10 mouse cellular contexts compared by ENCODE assay signal in genomic region chr5:34119121-34119856, GRCm38 (mm10). TPM values are rescaled to one million over a fixed set of nuclear protein-coding genes. Genes with fewer than 3 reads are reported as not detected.
DNase-seq lines count a peak whose midpoint lies in the region; ATAC-seq lines count a peak whose summit lies in the region.
"Had no signal": no experiment of that assay in that cellular context is flagged by ENCODE, and none has a peak within 500 bp of the region (broad histone marks: within the 10 kb centered on the region; RNA-seq: fewer than 3 reads in every experiment).

No protein-coding gene starts in this region.

- DNase-seq in cerebellum, adult 11 months = peak; percentile 36
- no peak for DNase-seq in cerebellum, postnatal 4 days (ENCODE audit: low spot score in 2 of 2)
- peak; percentile 11 for DNase-seq in 416B (ENCODE audit: low read depth)
- DNase-seq in cerebellum, postnatal 14 days = peak; percentile 85 to 87
- peak; percentile 5 to 26 for DNase-seq in left cerebral cortex, postnatal 14 days (ENCODE audit: low spot score in 2 of 2)
- no peak for DNase-seq in urinary bladder, postnatal 25 days (ENCODE audit: low spot score)
- no peak for DNase-seq in urinary bladder, postnatal 14 days (ENCODE audit: low spot score)

- intact Hi-C loops in left cerebral cortex, postnatal 14 days (cut with DNase I) = no loop called here

- no peaks in the 10 kb centered on the region for H3K36me3 ChIP-seq in forebrain, embryonic 15.5 days
- H3K36me3 ChIP-seq: kidney, embryonic 15.5 days; liver, embryonic 15.5 days had no signal

- H3K4me1 ChIP-seq in forebrain, embryonic 15.5 days = no peaks in the 10 kb centered on the region
- H3K4me1 ChIP-seq: kidney, embryonic 15.5 days; liver, embryonic 15.5 days had no signal

- WGBS in forebrain, embryonic 15.5 days = 80% methylated on average over 3 of the region's 3 CpGs

- ATAC-seq in forebrain, embryonic 15.5 days (replicated peaks) = no peak

- H3K4me2 ChIP-seq in forebrain, embryonic 15.5 days (replicated peaks) = no peak overlapping the region
- H3K4me2 ChIP-seq: kidney, embryonic 15.5 days; liver, embryonic 15.5 days had no signal

- no peak overlapping the region for H3K4me3 ChIP-seq in forebrain, embryonic 15.5 days
- H3K4me3 ChIP-seq: kidney, embryonic 15.5 days; liver, embryonic 15.5 days had no signal

- no peaks in the 10 kb centered on the region for H3K27me3 ChIP-seq in forebrain, embryonic 15.5 days
- H3K27me3 ChIP-seq: kidney, embryonic 15.5 days; liver, embryonic 15.5 days had no signal

- no peak overlapping the region for H3K27ac ChIP-seq in forebrain, embryonic 15.5 days (replicated peaks)
- H3K27ac ChIP-seq: kidney, embryonic 15.5 days; liver, embryonic 15.5 days had no signal

- H3K9me3 ChIP-seq in forebrain, embryonic 15.5 days = no peaks in the 10 kb centered on the region
- H3K9me3 ChIP-seq: kidney, embryonic 15.5 days; liver, embryonic 15.5 days had no signal

- H3K9ac ChIP-seq in forebrain, embryonic 15.5 days (replicated peaks) = no peak overlapping the region
- H3K9ac ChIP-seq: kidney, embryonic 15.5 days; liver, embryonic 15.5 days had no signal

RNA-seq across cellular contexts. Expression of gene Poln, which starts 50.0 kb away (rescaled TPM):
- under 1 TPM; 0.79 to 0.91 TPM for total RNA-seq in left cerebral cortex, postnatal 14 days (2021)
- 0.19 and 0.34 TPM in 2 replicates for polyA plus RNA-seq in forebrain, embryonic 15.5 days (2015; fragmentation: Nextera tagmentation; extraction: Ambion mirVana)

RNA-seq across cellular contexts. Expression of gene Haus3, which starts 50.0 kb away (rescaled TPM):
- total RNA-seq in left cerebral cortex, postnatal 14 days (2021) = 1 to 10 TPM; 5.1 to 5.5 TPM
- 19.1 and 20.9 TPM in 2 replicates for polyA plus RNA-seq in forebrain, embryonic 15.5 days (2015; fragmentation: Nextera tagmentation; extraction: Ambion mirVana)

Comparison
In these comparisons a context has a peak if more than half of its experiments do, and no peak if none do; other contexts are left out.
1. DNase-seq: peak in cerebellum, adult 11 months (single experiment), 416B (single experiment), cerebellum, postnatal 14 days (2 of 2) and left cerebral cortex, postnatal 14 days (2 of 2); none in cerebellum, postnatal 4 days (0 of 2), urinary bladder, postnatal 25 days (single experiment) and urinary bladder, postnatal 14 days (single experiment).